Mouse (Mus musculus) gastrocnemius, postnatal 36 days (tissue): ENCODE measurements around the gene Gsta2. TPM values are rescaled to one million over a fixed set of nuclear protein-coding genes. Genes with fewer than 3 reads are reported as not detected.
"Not testable (repeated sequence)": the region's sequence is repeated elsewhere in the genome, so short reads cannot be mapped to it uniquely, and the experiment has no call there.

Experiments used
- DNase-seq, 2 experiments: peaks; one replicate each; pipeline ENCODE4 v3.0.0; 2022
- intact Hi-C: fragments of 180-260 bp; cut with DNase I; formaldehyde crosslinking; loops from one replicate; pipeline ENCODE4 v1.15.1; 2025
- total RNA-seq, 2 experiments: library from RNA; stranded (reverse); gene quantifications; 2 replicates each; pipeline ENCODE4 v1.2.3; 2021

Gene Gsta2
- total RNA-seq, 2 experiments from 2014 or later, result not detected

DNA sequence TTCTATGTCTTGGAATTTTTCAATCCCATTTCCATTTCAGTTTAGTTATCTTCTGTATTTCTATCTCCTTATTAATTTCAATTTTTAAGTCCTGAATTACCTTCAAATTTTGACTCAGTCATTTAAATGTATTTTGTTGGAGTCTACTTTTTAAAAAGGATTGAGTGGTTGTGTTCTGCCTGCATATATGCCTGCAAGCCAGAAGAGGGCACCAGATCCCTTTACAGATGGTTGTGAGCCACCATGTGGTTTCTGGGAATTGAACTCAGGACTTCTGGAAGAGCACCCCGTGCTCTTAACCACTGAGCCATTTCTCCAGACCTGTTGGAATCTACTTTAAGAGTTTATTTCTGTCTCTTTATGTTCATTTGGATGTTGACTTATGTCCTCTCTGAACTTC is 36.1 kb downstream of the Gsta2 start:
- intact Hi-C loops, result no loop called here
- no peak for DNase-seq

DNA sequence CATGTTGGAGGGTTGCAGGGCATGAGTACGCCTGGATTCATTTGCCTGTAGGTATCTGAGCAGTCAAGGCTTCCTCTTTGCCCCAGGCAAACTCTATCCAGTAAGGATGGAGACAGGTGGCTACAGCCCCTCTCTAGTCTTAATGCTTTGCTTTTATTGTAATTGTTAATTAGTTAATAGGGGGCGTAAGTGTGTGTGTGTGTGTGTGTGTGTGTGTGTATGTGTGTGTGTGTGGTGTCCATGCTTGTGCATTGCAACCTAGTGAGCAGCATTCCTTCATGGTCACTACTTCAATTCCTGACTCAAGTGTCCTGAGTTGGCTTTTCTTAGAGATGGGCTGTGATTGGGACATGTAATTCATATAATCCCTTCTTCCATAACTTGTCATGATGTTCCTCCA is 40.9 kb downstream of the Gsta2 start, which contains the start of gene Omt2a:
TSS of gene Omt2a (minus strand) at position 101 of the 400 bp plus-strand sequence.
- intact Hi-C loops, result no loop called here

DNA sequence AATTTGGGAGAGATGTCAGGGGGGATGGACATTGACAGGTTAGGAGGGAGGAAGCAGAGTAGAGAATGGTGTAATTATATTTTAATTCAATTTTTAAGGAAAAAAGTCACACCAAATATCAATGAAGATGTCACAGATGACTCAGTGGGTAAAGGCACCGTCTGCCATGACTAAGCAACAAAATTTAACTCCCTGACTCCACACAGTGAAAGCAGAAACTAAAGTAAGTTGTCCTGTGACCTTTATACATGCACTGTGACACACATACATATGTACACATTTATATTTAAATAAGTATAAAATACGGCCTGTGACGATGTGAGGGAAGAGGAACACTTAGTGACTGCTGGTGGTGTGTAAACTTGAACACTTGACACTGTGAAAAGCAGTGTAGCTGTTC is 47.5 kb downstream of the Gsta2 start:
- DNase-seq, intact Hi-C loops: not testable (repeated sequence)

More for the DNA sequence above, 40.9 kb downstream of the Gsta2 start, which contains the start of gene Omt2a:
- no peak for DNase-seq

DNA sequence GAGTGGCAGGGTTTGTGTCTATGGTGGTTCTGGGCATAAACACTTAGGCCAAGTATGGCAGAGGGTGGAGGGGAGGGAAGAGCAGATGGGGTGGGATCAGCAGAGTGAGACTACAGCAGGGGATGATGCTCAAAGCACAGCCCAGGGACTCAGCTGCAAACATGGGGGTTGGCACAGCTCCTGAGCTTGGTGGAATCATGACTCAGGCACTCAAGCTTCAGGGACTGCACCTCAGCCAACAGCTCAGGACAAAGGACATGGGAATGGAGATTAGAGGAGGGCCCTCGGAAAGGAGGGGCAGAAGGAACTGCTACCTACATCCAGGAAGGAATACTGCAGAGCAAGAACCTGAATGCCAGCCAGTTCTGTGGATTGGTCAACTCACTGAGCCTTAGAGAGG is 56.4 kb downstream of the Gsta2 start:
- intact Hi-C loops, DNase-seq: not testable (repeated sequence)

DNA sequence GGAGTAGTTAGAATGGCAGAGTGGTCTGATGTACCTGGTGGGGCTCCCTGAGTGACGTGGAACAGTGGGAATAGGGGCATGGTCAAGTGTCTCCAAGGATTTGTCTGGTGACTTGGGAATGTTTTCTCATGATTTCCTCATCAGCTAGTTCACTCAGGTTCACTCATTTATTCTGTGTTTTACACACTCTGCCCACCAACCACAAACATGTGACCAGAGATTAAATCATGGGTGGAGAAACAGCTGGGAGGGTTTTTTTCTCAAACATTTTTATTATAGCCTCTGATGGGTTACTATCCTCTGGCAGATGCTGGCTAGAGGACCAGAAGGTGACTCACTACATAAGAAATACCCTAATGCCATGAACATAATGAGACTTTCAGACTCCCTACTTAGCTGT is 57.4 kb downstream of the Gsta2 start:
- DNase-seq, result no peak
- intact Hi-C loops, result no loop called here

DNA sequence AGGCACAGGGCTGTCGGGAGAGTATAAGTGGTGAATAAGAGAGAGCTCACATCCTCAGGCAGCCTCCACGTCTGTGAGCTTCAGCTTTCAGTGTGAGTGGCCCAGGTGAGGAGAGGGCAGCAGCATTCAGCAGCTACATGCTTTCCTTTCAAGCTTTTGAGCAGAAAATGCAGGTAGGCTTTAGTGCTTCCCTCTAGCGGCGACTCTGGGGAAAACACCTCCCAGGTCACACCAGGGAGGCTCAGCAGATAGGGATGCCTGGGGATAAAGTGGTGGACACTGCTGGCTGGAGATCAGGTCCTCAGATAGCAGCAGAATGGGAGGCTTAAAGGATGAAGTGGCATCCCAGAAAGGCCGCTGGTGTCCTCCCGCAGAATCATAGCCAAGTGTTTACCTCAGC is 59.5 kb downstream of the Gsta2 start:
- intact Hi-C loops, result not testable (repeated sequence)
- peak in 1 of 2 experiments; percentile 17 for DNase-seq

DNA sequence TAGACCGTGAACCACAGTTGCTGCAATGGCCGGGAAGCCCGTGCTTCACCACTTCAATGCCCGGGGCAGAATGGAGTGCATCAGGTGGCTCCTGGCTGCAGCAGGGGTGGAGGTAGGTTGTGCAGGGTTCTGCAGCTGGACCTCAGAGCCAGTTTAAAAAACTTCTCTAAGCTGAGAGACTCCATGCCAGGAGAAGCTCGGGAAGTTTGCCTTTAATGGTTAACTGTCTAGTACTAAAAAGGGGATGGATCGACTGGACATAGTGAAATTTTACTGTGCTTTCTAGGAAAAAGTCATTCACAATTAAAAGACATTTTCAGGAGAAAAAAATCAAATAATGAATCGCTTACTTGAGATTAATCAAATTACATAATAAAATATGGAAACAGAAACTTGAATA is 60.8 kb downstream of the Gsta2 start:
- intact Hi-C loops, result not testable (repeated sequence)

DNA sequence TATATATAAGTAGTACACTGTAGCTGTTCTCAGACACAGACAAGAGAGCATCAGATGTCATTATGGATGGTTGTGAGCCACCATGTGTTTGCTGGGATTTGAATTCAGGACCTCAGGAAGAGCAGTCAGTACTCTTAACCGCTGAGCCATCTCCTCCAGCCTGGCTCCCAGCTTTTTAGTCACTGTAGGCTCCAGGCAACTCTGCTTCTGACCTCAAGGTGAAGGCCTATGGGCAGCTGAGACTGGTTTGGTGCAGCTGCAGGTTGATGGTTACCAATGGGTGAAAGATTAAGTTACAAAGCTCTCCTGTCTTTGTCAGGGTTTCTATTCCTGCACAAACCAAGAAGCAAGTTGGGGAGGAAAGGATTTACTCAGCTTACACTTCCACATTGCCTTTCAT is 61.9 kb downstream of the Gsta2 start:
- DNase-seq, intact Hi-C loops: not testable (repeated sequence)

More for the DNA sequence above, 60.8 kb downstream of the Gsta2 start:
- not testable (repeated sequence) for DNase-seq

DNA sequence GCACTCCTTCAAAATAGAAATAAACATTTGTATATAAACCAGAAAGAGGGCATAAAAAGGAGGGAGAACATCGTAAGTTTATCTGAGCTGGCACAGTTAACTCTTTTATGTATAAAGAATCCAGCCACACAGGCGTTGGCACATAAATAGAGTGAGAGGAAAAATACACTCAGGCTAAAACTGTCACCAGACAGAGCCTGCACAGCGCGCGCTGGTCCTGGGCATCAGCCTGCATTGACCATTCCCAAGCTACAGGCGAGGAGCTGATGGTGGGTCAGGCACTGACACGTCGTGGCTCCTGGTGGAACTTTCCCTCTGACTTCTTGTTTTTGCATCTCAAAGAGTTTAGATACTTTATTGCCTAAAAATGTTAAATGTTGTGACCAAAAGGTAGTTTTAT is 63.1 kb downstream of the Gsta2 start:
- intact Hi-C loops, DNase-seq: not testable (repeated sequence)

DNA sequence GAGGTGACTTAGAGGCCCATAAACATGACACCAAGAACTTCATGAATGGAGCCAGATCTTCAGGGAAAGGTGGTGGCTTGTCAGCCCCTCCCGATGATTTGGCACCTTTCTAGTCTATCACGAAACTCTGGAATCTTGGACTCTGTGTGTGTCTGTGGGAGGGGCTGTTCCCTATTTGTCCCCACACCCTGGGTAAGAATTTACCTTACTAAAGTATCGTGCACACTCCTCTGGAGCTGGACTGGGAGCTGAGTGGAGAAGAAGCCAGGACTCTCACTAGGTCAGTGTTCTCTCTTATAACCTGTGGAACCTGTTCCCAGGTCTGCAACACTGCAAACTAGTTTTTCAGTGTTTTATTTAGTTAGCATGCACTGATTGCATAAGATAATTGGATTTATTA is 65.9 kb downstream of the Gsta2 start, which contains the start of gene Gm10639:
TSS of gene Gm10639 (plus strand) at position 201 of the 400 bp plus-strand sequence.
- DNase-seq, intact Hi-C loops: not testable (repeated sequence)

DNA sequence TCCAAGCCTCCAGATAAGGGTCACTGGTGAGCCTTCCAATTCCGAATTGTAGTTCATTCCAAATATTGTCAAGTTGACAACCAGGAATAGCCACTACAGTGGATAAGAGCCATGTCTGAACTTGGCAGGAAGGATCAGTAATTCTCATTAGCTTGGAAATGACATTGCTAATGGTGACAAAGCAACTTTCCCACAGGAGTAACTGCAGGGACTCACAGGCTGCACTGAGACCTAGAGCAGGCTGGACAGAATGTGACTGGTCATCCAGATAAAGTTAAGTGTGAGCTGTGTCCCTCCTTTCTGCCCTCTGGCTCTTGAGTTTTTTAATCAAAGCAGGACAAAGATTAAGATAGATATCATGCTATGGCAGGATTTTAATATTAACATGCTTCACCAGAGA is 66.5 kb downstream of the Gsta2 start:
- intact Hi-C loops, DNase-seq: not testable (repeated sequence)

DNA sequence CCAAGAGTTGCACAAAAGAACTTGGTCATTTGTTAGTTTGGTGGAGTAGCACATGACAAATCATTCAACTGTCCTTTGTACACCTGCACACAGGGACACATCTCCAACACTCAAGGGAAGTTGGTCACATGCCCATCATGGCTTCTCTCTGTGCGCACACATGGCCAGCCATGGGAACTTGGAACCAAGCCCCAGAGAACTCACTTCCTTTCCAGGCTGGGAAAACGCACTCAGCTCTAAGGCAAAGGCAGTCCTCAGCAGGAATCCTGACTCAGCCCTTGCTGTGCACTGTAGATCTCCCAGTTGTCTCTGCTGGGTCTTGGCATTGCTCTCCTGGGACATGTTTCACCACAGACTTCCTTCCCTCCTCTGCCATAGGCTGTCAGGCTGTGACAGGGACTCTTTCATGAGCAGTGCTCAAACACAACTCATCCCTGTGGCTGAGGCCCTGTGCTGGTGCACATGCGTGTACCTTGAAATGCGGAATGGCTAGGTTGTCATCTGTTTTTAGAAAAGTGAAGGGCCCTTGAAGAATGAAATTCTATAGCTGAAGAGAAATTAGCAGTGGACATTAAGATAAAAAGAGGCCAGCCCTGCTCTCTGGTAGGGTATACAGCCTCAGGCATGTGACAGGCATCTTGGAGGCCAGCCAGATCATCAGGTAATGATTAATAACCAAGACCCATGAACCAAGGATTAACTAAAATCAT is 73.4 kb downstream of the Gsta2 start:
- DNase-seq, intact Hi-C loops: not testable (repeated sequence)

Other genes starting within 250 kb of the Gsta2 start
- gene Fbxo9, start 246.7 kb downstream of the Gsta2 start, total RNA-seq, result 10 to 100 TPM; 52.0 to 62.9 TPM
- gene Ick, start 246.6 kb downstream of the Gsta2 start, total RNA-seq, result 1 to 10 TPM; 5.4 to 7.5 TPM
- 10 to 100 TPM; 10.8 to 14.3 TPM for gene Gsta4, start 173.0 kb downstream of the Gsta2 start, total RNA-seq
- not detected for gene Gsta1, start 125.1 kb downstream of the Gsta2 start, total RNA-seq
- not detected for gene Gm3776, start 98.7 kb downstream of the Gsta2 start, total RNA-seq
- not detected for gene Gm10639, start 65.9 kb downstream of the Gsta2 start, total RNA-seq
- gene Omt2a, start 41.0 kb downstream of the Gsta2 start, total RNA-seq, result not detected
- not detected for gene Omt2b, start 28.2 kb downstream of the Gsta2 start, total RNA-seq
- gene Dppa5a, start 12.4 kb upstream of the Gsta2 start, total RNA-seq, result not detected
- not detected for gene Ooep, start 22.9 kb upstream of the Gsta2 start, total RNA-seq
- gene Ddx43, start 40.0 kb upstream of the Gsta2 start, total RNA-seq, result not detected
- under 1 TPM in 1 of 2 experiments, not detected in 1; 0.17 TPM for gene Cgas, start 87.4 kb upstream of the Gsta2 start, total RNA-seq
- 10 to 100 TPM; 17.6 to 21.4 TPM for gene Mto1, start 92.4 kb upstream of the Gsta2 start, total RNA-seq
- not detected for gene Gm17324, start 93.0 kb upstream of the Gsta2 start, total RNA-seq
- gene Eef1a1, start 133.4 kb upstream of the Gsta2 start, total RNA-seq, result 100 to 1,000 TPM; 496 to 538 TPM
- gene Slc17a5, start 232.3 kb upstream of the Gsta2 start, total RNA-seq, result 1 to 10 TPM; 2.7 to 4.0 TPM